Mouse (Mus musculus) hindbrain, embryonic 11.5 days (tissue): ENCODE measurements around the gene Amhr2. TPM values are rescaled to one million over a fixed set of nuclear protein-coding genes. Genes with fewer than 3 reads are reported as not detected.

Experiments used
- ATAC-seq: fragments of 200-750 bp; cut with Nextera tagmentation; 2 replicates; pipeline ENCODE4 v1.8.0; 2017; ENCODE audit warnings: mild to moderate bottlenecking, moderate TSS enrichment, moderate library complexity; ENCODE audit not compliant: low FRiP score
- DNase-seq: peaks from one replicate; pipeline ENCODE4 v3.0.0-alpha.2; 2015; ENCODE audit warnings: low spot score
- H3K27ac ChIP-seq: fragments of 300-500 bp; sonication (generic); 2 replicates; pipeline ENCODE4 v1.5.1; 2014; ENCODE audit warnings: mild to moderate bottlenecking, low read depth, low read length
- H3K27me3 ChIP-seq: fragments of 300-500 bp; sonication (generic); 2 replicates; pipeline ENCODE4 v1.6.1; 2014; ENCODE audit warnings: mild to moderate bottlenecking, low read length, moderate library complexity, mixed read lengths; ENCODE audit not compliant: control insufficient read depth, insufficient read depth
- H3K36me3 ChIP-seq: fragments of 300-500 bp; sonication (generic); 2 replicates; pipeline ENCODE4 v1.6.1; 2014; ENCODE audit warnings: mild to moderate bottlenecking, low read length, moderate library complexity, mixed read lengths; ENCODE audit not compliant: control insufficient read depth, insufficient read depth
- H3K4me1 ChIP-seq: fragments of 300-500 bp; sonication (generic); replicated peaks from 2 replicates; pipeline ENCODE4 v1.6.1; 2014; ENCODE audit warnings: low read length, mixed read lengths; ENCODE audit not compliant: control insufficient read depth, insufficient read depth
- H3K4me2 ChIP-seq: fragments of 300-500 bp; sonication (generic); replicated peaks from 2 replicates; pipeline ENCODE4 v1.6.1; 2014; ENCODE audit warnings: mild to moderate bottlenecking, low read depth, low read length
- H3K4me3 ChIP-seq: fragments of 300-500 bp; sonication (generic); 2 replicates; pipeline ENCODE4 v1.5.1; 2014; ENCODE audit warnings: low read depth, low read length
- H3K9ac ChIP-seq: fragments of 300-500 bp; sonication (generic); 2 replicates; pipeline ENCODE4 v1.6.1; 2014; ENCODE audit warnings: low read depth, low read length
- H3K9me3 ChIP-seq: fragments of 300-500 bp; sonication (generic); 2 replicates; pipeline ENCODE4 v1.6.1; 2016; ENCODE audit warnings: low read length; ENCODE audit not compliant: control insufficient read depth
- WGBS: fragments of 180-500 bp; shearing (Covaris S2); extraction: QIAGEN DNeasy Blood & Tissue Kit; methylation state at CpG from one replicate; pipeline ENCODE4 v1.1.7; 2014; 5-methylcytosine and 5-hydroxymethylcytosine counted together
- polyA plus RNA-seq: library from polyadenylated mRNA; unstranded; fragments of >200 nt; fragmentation: Nextera tagmentation; extraction: Ambion mirVana; gene quantifications from 2 replicates; pipeline ENCODE4 v1.2.1, GENCODE M21; 2014

The Amhr2 gene
- polyA plus RNA-seq, 1 experiment from 2014 or later = 0.46 TPM

DNA sequence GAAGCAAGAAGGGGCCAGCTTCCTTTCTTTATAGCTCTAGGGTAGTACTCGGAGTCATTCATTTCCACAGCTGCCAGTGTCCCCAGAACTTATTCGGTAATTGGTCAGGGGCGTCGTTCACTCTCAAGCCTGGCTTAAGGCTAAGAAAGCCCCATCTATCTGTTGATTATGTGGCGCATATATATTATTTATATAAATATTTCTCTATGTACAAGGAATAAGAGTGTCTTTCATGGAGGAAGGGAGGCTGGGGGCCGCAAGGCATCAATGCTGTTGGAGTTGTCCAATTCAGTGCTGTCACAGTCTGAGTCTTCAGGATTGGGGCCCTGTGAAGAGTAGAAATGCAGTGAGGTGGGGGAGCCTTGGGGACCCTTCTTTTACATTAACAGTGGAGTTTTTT, 54.7 kb downstream of the Amhr2 start:
- no peak for DNase-seq
- H3K36me3 ChIP-seq = peaks cover 30% of the 10 kb centered on the region

DNA sequence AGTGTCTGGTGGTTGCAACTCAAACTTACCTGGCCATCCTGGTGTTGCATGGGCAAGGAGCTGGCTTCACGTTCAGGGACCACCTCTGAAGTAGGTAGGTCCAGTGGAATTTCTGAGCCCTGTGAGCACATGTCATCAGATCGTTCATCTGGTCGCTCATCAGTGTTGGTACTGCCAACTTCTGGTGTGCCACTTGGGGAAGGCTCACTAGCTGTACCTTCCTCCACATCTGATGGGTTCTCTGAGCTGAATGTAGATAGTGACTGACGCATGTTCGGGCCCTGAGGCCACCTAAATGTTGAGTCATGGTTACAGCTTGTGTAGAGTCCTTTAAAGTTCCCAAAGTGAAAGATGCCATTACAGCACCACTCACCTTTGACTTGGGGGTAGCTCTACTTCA, 55.3 kb downstream of the Amhr2 start:
- Histone ChIP-seq H3K36me3 (peaks cover 30% of the 10 kb centered on the region), H3K4me2 (no peak overlapping the region), H3K9me3 (no peaks in the 10 kb centered on the region), H3K9ac (no peak overlapping the region), H3K27me3 (no peaks in the 10 kb centered on the region), H3K27ac (no peak overlapping the region), H3K4me1 (no peaks in the 10 kb centered on the region), H3K4me3 (no peak overlapping the region)
- ATAC-seq = no peak
- no peak for DNase-seq
- WGBS = 95% methylated on average over 5 of the region's 5 CpGs

More for the DNA sequence above, 54.7 kb downstream of the Amhr2 start:
- Histone ChIP-seq H3K27me3 (no peaks in the 10 kb centered on the region), H3K4me1 (no peaks in the 10 kb centered on the region), H3K9ac (no peak overlapping the region), H3K9me3 (no peaks in the 10 kb centered on the region), H3K27ac (no peak overlapping the region), H3K4me2 (no peak overlapping the region), H3K4me3 (no peak overlapping the region)
- WGBS = 90% methylated on average over 6 of the region's 6 CpGs
- ATAC-seq = no peak

DNA sequence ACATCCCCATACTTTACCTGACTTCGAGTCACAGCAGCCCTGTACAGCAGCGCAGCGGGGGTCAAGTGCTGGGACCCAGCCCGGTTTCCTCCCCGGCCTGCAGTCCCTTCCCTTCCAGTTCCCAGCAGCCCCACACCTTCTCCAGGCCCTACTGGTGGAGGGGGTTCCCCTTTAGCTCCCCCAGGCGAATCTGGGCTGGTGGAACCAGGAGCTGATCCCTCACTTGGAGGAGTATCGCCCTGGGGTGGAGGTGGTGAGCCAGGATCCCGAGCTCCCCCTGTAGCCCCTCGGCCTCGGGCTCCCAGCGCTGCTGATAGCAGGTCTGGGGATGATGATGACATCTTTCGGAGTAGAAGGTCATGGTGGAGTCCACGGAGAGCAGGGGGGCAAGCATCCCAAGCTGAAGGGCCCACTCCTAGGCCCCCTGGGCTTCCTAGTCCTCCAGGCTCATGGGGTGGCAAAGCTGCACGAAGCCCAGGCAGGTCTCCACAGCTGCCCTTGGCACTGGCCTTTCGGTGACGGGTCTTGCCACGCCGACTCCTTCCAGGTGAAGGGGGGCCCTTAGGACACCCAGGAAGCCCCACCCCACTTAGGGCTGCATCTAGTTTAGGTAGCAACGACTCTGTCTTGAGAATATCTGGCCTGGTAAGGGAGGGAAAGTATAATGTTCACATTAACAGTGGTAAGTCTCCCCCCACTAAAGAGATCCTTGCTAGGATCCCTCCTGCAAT, 56.1 kb downstream of the Amhr2 start:
- Histone ChIP-seq H3K27ac (no peak overlapping the region), H3K36me3 (peaks cover 30% of the 10 kb centered on the region), H3K27me3 (no peaks in the 10 kb centered on the region), H3K4me2 (no peak overlapping the region), H3K4me1 (no peaks in the 10 kb centered on the region), H3K9me3 (no peaks in the 10 kb centered on the region), H3K4me3 (no peak overlapping the region), H3K9ac (no peak overlapping the region)
- WGBS = 91% methylated on average over 19 of the region's 19 CpGs
- ATAC-seq (no peak), DNase-seq (no peak)

DNA sequence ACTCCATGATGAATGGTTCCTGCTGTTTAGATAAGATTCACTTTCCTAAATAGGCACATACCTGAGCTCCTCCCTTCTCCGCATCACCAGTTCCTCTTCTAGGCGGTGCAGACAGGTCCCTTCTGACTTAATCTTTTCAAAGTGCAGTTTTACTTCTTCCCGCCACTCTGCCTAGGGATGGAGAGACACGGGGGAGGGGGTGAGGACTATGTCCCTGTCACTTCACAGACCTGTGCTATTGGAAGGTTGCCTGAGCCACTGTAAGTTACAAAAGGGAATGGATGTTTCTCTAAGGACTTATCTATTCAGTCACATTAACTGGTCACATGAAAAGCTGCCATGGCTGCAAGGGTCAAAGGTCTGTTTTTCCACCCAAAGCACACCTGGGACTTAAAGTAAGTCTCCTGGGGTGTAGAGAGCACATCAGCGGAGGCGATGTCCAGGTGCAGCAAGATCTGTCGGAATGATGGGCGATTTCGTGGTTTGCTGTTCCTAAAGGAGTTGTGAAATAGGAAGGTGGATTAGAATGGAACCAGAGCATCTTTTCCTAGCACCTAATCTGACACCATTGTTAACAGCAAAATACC, 57.2 kb downstream of the Amhr2 start:
- H3K27ac ChIP-seq = no peak overlapping the region
- DNase-seq = no peak
- H3K27me3 ChIP-seq = no peaks in the 10 kb centered on the region
- H3K9me3 ChIP-seq = no peaks in the 10 kb centered on the region
- no peaks in the 10 kb centered on the region for H3K4me1 ChIP-seq
- peaks cover 28% of the 10 kb centered on the region for H3K36me3 ChIP-seq
- H3K4me3 ChIP-seq = no peak overlapping the region
- 80% methylated on average over 9 of the region's 9 CpGs for WGBS
- no peak for ATAC-seq
- H3K4me2 ChIP-seq = no peak overlapping the region
- H3K9ac ChIP-seq = no peak overlapping the region

DNA sequence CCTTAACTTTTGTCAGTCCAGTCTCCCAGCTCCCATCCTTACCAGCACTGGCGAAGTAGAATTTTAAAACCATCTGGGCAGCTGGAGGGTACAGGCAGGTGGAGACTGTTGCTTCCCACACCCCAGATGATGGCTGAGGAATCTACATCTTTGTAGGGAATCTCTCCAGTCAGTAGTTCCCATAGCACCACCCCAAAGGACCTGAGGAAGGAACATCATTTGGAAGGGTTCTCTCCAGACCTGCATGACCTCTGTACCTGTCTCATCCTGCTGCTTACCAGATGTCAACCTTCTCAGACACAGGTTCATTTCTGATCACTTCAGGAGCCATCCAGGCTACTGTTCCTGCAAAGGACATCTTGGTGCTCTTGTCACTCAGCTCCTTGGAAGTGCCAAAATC, 58.3 kb downstream of the Amhr2 start, which contains the start of gene Gm10337:
Gene Gm10337 (plus strand): TSS at position 276 of the 400 bp plus-strand sequence.
- 89% methylated on average over 1 of the region's 1 CpGs for WGBS
- DNase-seq (no peak), ATAC-seq (no peak)
- Histone ChIP-seq H3K9ac (no peak within 1 kb of the TSS), H3K36me3 (peaks cover 28% of the 10 kb centered on the region), H3K27ac (no peak within 1 kb of the TSS), H3K4me3 (no peak within 1 kb of the TSS), H3K4me1 (no peaks in the 10 kb centered on the region), H3K4me2 (no peak within 1 kb of the TSS), H3K9me3 (no peaks in the 10 kb centered on the region), H3K27me3 (no peaks in the 10 kb centered on the region)

Other genes starting within 250 kb of the Amhr2 start
- gene Zfp740, start 242.1 kb upstream of the Amhr2 start, polyA plus RNA-seq = 49.7 and 63.8 TPM in 2 replicates
- 23.5 and 27.9 TPM in 2 replicates for gene Csad, start 240.6 kb upstream of the Amhr2 start, polyA plus RNA-seq
- gene Itgb7, start 213.4 kb upstream of the Amhr2 start, polyA plus RNA-seq = 1.0 and 1.1 TPM in 2 replicates
- gene Rarg, start 187.8 kb upstream of the Amhr2 start, polyA plus RNA-seq = 20.3 and 21.7 TPM in 2 replicates
- 0.15 TPM in 2 replicates for gene Gm9918, start 174.8 kb upstream of the Amhr2 start, polyA plus RNA-seq
- 51.6 and 57.0 TPM in 2 replicates for gene Mfsd5, start 165.9 kb upstream of the Amhr2 start, polyA plus RNA-seq
- gene Espl1, start 149.1 kb upstream of the Amhr2 start, polyA plus RNA-seq = 21.8 and 30.8 TPM in 2 replicates
- 401 and 431 TPM in 2 replicates for gene Pfdn5, start 119.3 kb upstream of the Amhr2 start, polyA plus RNA-seq
- gene Myg1, start 113.7 kb upstream of the Amhr2 start, polyA plus RNA-seq = 104 TPM in 2 replicates
- gene Aaas, start 94.6 kb upstream of the Amhr2 start, polyA plus RNA-seq = 65.9 and 76.2 TPM in 2 replicates
- gene Sp7, start 78.2 kb upstream of the Amhr2 start, polyA plus RNA-seq = 0.73 and 0.99 TPM in 2 replicates
- gene Sp1, start 39.2 kb upstream of the Amhr2 start, polyA plus RNA-seq = 10.5 and 11.5 TPM in 2 replicates
- 108 and 118 TPM in 2 replicates for gene Prr13, start 13.7 kb downstream of the Amhr2 start, polyA plus RNA-seq
- gene Pcbp2, start 25.2 kb downstream of the Amhr2 start, polyA plus RNA-seq = 238 and 273 TPM in 2 replicates
- gene Gm10337, start 58.4 kb downstream of the Amhr2 start, polyA plus RNA-seq = 5.1 and 8.8 TPM in 2 replicates
- 21.2 and 23.8 TPM in 2 replicates for gene Map3k12, start 71.7 kb downstream of the Amhr2 start, polyA plus RNA-seq
- gene Tarbp2, start 72.8 kb downstream of the Amhr2 start, polyA plus RNA-seq = 85.2 and 86.3 TPM in 2 replicates
- gene Npff, start 79.6 kb downstream of the Amhr2 start, polyA plus RNA-seq = 2.6 and 2.7 TPM in 2 replicates
- 0.93 TPM in 1 of 2 replicates, not detected in the other for gene Gm28047, start 179.7 kb downstream of the Amhr2 start, polyA plus RNA-seq
- gene Atf7, start 180.1 kb downstream of the Amhr2 start, polyA plus RNA-seq = 14.7 and 15.5 TPM in 2 replicates
- gene Atp5g2, start 227.0 kb downstream of the Amhr2 start, polyA plus RNA-seq = 57.6 and 66.0 TPM in 2 replicates